Mouse (Mus musculus) liver, embryonic 11.5 days (tissue): ENCODE results near the gene Pamr1. TPM values are rescaled to one million over a fixed set of nuclear protein-coding genes. Genes with fewer than 3 reads are reported as not detected.

Experiments used
- ATAC-seq: fragments of 200-750 bp; cut with Nextera tagmentation; replicated peaks from 2 replicates; pipeline ENCODE4 v1.8.0; 2017; ENCODE audit warnings: moderate number of reproducible peaks, mild to moderate bottlenecking, moderate TSS enrichment, moderate library complexity; ENCODE audit not compliant: low FRiP score
- DNase-seq: peaks from one replicate; pipeline ENCODE4 v3.0.0-alpha.2; 2017; ENCODE audit warnings: low spot score
- H3K27ac ChIP-seq: fragments of 300-500 bp; sonication (generic); 2 replicates; pipeline ENCODE4 v1.5.1; 2014; ENCODE audit warnings: mild to moderate bottlenecking, low read depth, low read length, control low read depth
- H3K27me3 ChIP-seq: fragments of 300-500 bp; sonication (generic); replicated peaks from 2 replicates; pipeline ENCODE4 v1.6.1; 2014; ENCODE audit warnings: low read length, mixed read lengths; ENCODE audit not compliant: control insufficient read depth, insufficient read depth
- H3K36me3 ChIP-seq: fragments of 300-500 bp; sonication (generic); 2 replicates; pipeline ENCODE4 v1.6.1; 2014; ENCODE audit warnings: mild to moderate bottlenecking, low read length, moderate library complexity, mixed read lengths; ENCODE audit not compliant: control insufficient read depth, insufficient read depth
- H3K4me1 ChIP-seq: fragments of 300-500 bp; sonication (generic); replicated peaks from 2 replicates; pipeline ENCODE4 v1.6.1; 2014; ENCODE audit warnings: low read length, mixed read lengths; ENCODE audit not compliant: control insufficient read depth, insufficient read depth
- H3K4me2 ChIP-seq: fragments of 300-500 bp; sonication (generic); 2 replicates; pipeline ENCODE4 v1.6.1; 2014; ENCODE audit warnings: mild to moderate bottlenecking, control low read depth, moderate library complexity
- H3K4me3 ChIP-seq: fragments of 300-500 bp; sonication (generic); 2 replicates; pipeline ENCODE4 v1.5.1; 2014; ENCODE audit warnings: low read depth, low read length, control low read depth
- H3K9ac ChIP-seq: fragments of 300-500 bp; sonication (generic); 2 replicates; pipeline ENCODE4 v1.6.1; 2014; ENCODE audit warnings: low read depth, low read length, control low read depth
- H3K9me3 ChIP-seq: fragments of 300-500 bp; sonication (generic); 2 replicates; pipeline ENCODE4 v1.6.1; 2016; ENCODE audit warnings: low read length, inconsistent platforms, mixed read lengths; ENCODE audit not compliant: control insufficient read depth
- WGBS: fragments of 180-500 bp; shearing (Covaris S2); extraction: QIAGEN DNeasy Blood & Tissue Kit; methylation state at CpG from one replicate; pipeline ENCODE4 v1.1.7; 2014; 5-methylcytosine and 5-hydroxymethylcytosine counted together
- polyA plus RNA-seq: library from polyadenylated mRNA; unstranded; fragments of >200 nt; fragmentation: Nextera tagmentation; extraction: Ambion mirVana; gene quantifications from 2 replicates; pipeline ENCODE4 v1.2.1, GENCODE M21; 2014

Gene Pamr1
- polyA plus RNA-seq, 1 experiment from 2014 or later: 3.3 TPM

DNA sequence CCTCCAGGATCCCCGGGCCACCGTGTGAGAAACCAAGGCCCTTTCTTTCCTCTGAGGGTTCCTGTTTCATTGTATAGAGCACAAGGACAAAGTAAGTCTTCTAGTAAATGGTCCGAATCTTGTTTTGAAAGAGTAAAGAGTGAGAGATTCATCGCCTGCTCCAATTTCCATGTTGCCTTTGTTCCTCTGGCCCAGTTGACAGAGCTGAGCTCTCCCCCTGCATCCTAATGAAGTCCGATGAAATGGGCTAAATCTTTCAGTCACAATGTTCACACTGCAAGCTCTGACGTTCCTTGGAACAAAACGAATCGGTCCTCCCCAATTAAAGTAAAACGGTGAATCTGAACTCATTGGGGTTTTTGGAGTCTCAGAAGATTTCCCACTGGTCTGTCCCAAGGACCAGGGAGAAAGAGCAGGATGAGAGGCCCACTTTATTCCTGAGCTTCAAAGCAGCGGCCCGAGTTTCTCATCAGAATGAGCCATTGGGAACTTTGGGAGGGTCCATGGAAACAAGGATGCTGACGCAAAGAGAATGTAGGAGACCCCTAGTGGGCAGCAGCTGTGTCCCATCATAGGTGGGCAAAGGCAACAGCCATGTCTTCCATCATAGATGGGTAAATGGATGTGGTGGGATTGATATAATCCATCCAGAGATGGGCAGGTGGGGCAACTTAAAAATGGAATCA lies 71.1 kb downstream of the Pamr1 start:
- no peak overlapping the region for H3K4me3 ChIP-seq
- H3K9me3 ChIP-seq: no peaks in the 10 kb centered on the region
- whole genome bisulfite sequencing: 82% methylated on average over 12 of the region's 12 CpGs
- H3K9ac ChIP-seq: no peak overlapping the region
- no peak for ATAC-seq
- DNase-seq: no peak
- no peaks in the 10 kb centered on the region for H3K27me3 ChIP-seq
- no peaks in the 10 kb centered on the region for H3K36me3 ChIP-seq
- H3K4me1 ChIP-seq: no peaks in the 10 kb centered on the region
- no peak overlapping the region for H3K4me2 ChIP-seq
- H3K27ac ChIP-seq: no peak overlapping the region

DNA sequence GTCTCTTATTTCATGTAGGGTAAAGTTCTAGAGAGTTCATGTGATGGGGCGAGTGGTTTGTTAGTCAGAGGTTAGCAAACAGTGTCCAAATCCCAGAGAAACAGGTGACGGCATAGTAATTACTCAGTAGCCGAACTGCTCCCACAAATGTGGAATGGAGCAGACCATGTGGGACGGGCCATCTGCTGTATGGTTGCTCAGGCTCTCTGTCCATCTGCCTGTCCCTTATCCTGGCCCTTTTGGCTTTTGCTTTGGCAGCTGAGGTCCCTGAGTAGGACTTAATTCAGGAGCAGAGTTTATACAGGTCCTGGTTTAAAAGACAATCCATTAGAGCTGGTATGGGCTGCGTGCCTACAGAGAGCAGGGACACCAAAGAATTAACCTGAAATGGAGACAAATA lies 72.4 kb downstream of the Pamr1 start:
- Histone ChIP-seq H3K4me2 (no peak overlapping the region), H3K4me3 (no peak overlapping the region), H3K27me3 (no peaks in the 10 kb centered on the region), H3K4me1 (no peaks in the 10 kb centered on the region), H3K36me3 (no peaks in the 10 kb centered on the region), H3K9ac (no peak overlapping the region), H3K27ac (no peak overlapping the region), H3K9me3 (no peaks in the 10 kb centered on the region)
- WGBS: 81% methylated on average over 5 of the region's 5 CpGs
- ATAC-seq (no peak), DNase-seq (no peak)

DNA sequence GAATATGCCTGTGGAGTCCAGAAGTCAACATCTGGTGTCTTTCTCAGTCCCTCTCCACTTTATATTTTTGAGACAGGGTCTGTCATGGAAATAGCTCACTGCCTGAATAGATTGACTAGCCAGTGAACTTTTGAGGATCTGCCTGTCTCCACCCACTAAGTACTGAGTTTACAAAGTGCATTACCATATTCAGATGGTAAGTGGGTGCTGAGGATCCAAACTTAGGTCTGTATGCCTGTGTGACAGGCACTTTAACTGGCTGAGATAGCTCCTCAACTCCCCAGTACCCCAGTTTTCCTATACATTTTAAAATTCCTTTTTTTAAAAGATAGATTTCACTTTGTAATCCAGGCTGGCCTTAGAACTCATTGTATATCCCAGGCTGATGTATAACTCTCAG lies 73.1 kb downstream of the Pamr1 start:
- H3K4me2 ChIP-seq: no peak overlapping the region
- H3K27ac ChIP-seq: no peak overlapping the region
- no peaks in the 10 kb centered on the region for H3K27me3 ChIP-seq
- DNase-seq (no peak), ATAC-seq (no peak)
- no peak overlapping the region for H3K4me3 ChIP-seq
- no peaks in the 10 kb centered on the region for H3K36me3 ChIP-seq
- no peak overlapping the region for H3K9ac ChIP-seq
- no peaks in the 10 kb centered on the region for H3K9me3 ChIP-seq
- H3K4me1 ChIP-seq: no peaks in the 10 kb centered on the region

DNA sequence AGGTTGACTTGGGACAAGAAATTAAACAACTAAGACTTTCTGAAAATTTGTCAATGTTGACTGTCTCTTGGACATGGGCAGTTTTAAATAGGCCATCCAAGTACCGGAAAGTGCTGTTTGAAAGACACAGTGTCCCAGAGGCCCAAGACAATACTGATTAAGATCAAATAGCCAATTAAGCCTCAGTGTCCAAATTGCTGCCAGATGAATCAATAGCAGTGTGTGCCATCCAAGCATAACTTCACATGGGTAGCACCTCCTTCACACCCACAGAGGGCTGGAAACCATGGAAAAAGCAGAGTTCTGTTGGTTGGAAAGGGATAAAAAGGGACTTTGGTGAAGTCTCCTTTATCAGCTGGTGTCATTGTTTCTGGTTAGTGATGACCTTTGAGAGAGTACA lies 74.7 kb downstream of the Pamr1 start:
- Histone ChIP-seq H3K27me3 (no peaks in the 10 kb centered on the region), H3K4me3 (no peak overlapping the region), H3K4me1 (no peaks in the 10 kb centered on the region), H3K36me3 (no peaks in the 10 kb centered on the region), H3K9me3 (no peaks in the 10 kb centered on the region), H3K4me2 (no peak overlapping the region), H3K9ac (no peak overlapping the region), H3K27ac (no peak overlapping the region)
- WGBS: 90% methylated on average over 1 of the region's 1 CpGs
- no peak for DNase-seq
- no peak for ATAC-seq

DNA sequence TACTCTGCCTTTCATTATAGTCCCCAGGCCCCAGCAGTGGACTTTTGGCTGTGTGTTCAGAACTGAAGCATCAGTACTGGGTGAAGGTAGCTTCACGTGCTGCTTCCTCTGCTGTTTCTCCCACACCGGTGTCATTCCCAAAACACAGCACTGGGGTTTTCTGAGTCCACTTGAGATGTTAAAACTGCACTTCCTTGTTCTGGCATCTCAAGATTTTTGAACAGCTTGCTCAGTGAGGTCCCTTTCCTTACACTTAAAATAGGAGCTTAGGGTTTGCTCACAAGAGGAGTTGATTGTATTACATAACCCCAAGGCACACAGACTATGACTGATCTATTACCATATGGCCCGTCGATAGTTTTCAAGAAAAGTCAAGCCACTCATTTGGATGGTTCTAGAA lies 82.5 kb downstream of the Pamr1 start:
- Histone ChIP-seq H3K36me3 (no peaks in the 10 kb centered on the region), H3K4me2 (no peak overlapping the region), H3K4me3 (no peak overlapping the region), H3K4me1 (no peaks in the 10 kb centered on the region), H3K27me3 (no peaks in the 10 kb centered on the region), H3K9me3 (no peaks in the 10 kb centered on the region), H3K9ac (no peak overlapping the region), H3K27ac (no peak overlapping the region)
- ATAC-seq (no peak), DNase-seq (no peak)
- WGBS: 85% methylated on average over 4 of the region's 4 CpGs

DNA sequence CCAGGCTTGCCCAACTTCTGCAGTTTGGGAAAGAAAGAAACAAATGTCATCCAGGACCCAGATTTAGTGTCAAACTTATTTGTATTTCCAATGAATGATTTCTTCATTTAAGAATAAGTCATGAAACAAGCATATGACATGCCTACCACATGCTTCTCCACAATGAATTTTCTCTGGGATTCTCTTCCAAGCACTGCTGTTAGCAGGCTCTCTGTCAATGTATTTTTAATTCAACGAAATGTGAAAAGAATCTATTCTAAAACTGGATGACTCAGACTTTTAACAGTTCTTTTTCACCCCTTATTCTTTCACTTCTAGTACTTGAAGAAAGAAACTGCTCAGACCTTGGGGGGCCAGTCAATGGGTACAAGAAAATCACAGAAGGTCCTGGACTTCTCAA lies 84.2 kb downstream of the Pamr1 start:
- no peak for ATAC-seq
- WGBS: 75% methylated on average over 1 of the region's 1 CpGs
- H3K36me3 ChIP-seq: no peaks in the 10 kb centered on the region

DNA sequence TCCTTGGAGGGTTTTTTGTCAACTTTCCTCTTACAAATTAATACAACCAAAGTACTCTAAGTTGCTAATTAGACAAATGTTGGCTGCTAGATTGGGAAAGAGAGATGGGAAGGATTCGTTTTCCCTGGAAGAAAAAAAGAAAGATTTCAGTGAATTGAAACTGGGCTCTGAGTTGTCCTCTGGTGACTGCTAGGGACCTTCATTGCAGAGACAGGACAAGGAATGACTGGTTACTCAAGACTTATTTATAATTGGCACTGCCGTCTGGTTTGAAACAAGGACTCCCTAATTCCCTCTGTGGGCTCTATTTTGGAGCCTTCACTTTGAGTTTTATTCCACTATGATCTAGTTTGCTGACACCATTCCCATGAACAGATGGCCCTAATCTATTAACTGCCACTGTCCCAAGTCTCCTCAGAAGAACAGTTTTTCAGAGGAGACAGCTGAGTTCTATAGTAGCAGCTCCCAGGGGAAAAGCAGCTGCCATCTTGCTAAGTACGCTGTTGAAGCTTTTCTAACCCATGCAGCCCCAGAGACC lies 85.8 kb downstream of the Pamr1 start:
- no peak for DNase-seq

More for the DNA sequence above, 84.2 kb downstream of the Pamr1 start:
- no peaks in the 10 kb centered on the region for H3K27me3 ChIP-seq
- no peaks in the 10 kb centered on the region for H3K4me1 ChIP-seq
- H3K27ac ChIP-seq: no peak overlapping the region
- H3K4me3 ChIP-seq: no peak overlapping the region
- DNase-seq: no peak
- H3K4me2 ChIP-seq: no peak overlapping the region
- H3K9me3 ChIP-seq: no peaks in the 10 kb centered on the region
- no peak overlapping the region for H3K9ac ChIP-seq

DNA sequence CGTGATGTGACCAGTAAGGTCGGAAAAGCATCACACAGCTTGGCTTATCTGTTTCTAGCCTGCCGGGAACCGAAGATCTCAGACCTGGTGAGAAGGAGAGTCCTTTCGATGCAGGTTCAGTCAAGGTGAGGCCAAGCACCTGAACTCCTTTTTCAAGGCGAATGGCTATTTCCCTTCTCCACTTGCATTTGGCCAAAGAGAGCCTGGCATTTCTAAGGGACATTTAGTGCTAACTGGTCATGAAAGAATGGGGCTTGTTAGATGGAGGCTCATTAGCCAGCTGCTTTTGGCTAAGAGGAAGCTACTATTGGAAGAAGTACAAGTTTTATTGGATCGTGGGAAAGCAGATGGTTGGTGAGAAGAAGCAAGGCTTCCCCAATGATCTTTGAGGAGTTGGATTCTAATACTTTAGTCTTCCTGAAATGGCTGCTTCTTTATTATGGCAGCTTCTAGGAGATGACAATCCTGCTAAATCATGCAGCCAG lies 86.3 kb downstream of the Pamr1 start:
- no peaks in the 10 kb centered on the region for H3K4me1 ChIP-seq
- no peaks in the 10 kb centered on the region for H3K36me3 ChIP-seq
- DNase-seq: no peak
- no peaks in the 10 kb centered on the region for H3K27me3 ChIP-seq
- no peak for ATAC-seq
- H3K9me3 ChIP-seq: no peaks in the 10 kb centered on the region
- no peak overlapping the region for H3K27ac ChIP-seq
- H3K9ac ChIP-seq: no peak overlapping the region
- H3K4me2 ChIP-seq: no peak overlapping the region
- H3K4me3 ChIP-seq: no peak overlapping the region
- WGBS: 88% methylated on average over 7 of the region's 7 CpGs

More for the DNA sequence above, 85.8 kb downstream of the Pamr1 start:
- no peak overlapping the region for H3K9ac ChIP-seq
- no peak overlapping the region for H3K27ac ChIP-seq
- no peaks in the 10 kb centered on the region for H3K9me3 ChIP-seq
- no peak overlapping the region for H3K4me2 ChIP-seq
- H3K27me3 ChIP-seq: no peaks in the 10 kb centered on the region
- no peak overlapping the region for H3K4me3 ChIP-seq
- WGBS: 71% methylated on average over 3 of the region's 3 CpGs
- H3K36me3 ChIP-seq: no peaks in the 10 kb centered on the region
- no peak for ATAC-seq
- no peaks in the 10 kb centered on the region for H3K4me1 ChIP-seq

DNA sequence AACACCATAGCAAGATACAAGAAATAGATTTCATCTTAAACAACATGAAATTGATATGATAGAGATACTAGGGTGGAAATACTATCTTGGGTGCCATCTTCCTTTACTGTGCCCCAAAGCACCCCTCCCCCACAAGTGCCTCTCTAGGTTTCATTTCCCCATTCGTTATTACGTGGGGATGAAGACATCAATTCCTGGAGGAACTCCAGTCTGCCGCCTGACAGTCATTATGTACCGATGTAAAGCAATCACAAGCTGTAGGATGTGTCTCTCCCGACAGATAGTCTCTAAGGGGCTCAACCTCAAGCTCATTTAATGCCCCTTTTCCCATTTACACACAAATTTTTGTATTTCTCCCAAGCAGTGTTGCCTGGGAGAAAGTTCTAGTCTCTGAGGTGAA lies 88.3 kb downstream of the Pamr1 start:
- no peaks in the 10 kb centered on the region for H3K27me3 ChIP-seq
- no peak overlapping the region for H3K4me3 ChIP-seq
- DNase-seq (no peak), ATAC-seq (no peak)
- no peak overlapping the region for H3K9ac ChIP-seq
- H3K36me3 ChIP-seq: no peaks in the 10 kb centered on the region
- 54% methylated on average over 5 of the region's 5 CpGs for WGBS
- no peak overlapping the region for H3K4me2 ChIP-seq
- no peak overlapping the region for H3K27ac ChIP-seq
- no peaks in the 10 kb centered on the region for H3K4me1 ChIP-seq
- H3K9me3 ChIP-seq: no peaks in the 10 kb centered on the region
